8 mouse cellular contexts compared by ENCODE assay signal in genomic region chr17:34837464-34838324, GRCm38 (mm10). TPM values are rescaled to one million over a fixed set of nuclear protein-coding genes. Genes with fewer than 3 reads are reported as not detected.
A peak's percentile ranks its signal among the peaks of the same experiment; 100 is the strongest.
DNase-seq lines count a peak whose midpoint lies in the region; ATAC-seq and TF ChIP-seq lines count a peak whose summit lies in the region.

No protein-coding gene starts in this region.

- no peaks in the 10 kb centered on the region for H3K27me3 ChIP-seq in embryonic facial prominence, embryonic 10.5 days (replicated peaks; ENCODE audit: low read depth, poor library complexity, severe bottlenecking)
- no peaks in the 10 kb centered on the region for H3K27me3 ChIP-seq in limb, embryonic 15.5 days
- H3K27me3 ChIP-seq in small intestine, adult 2 months (ENCODE audit: control insufficient read depth, insufficient read depth, low read length), result no peaks in the 10 kb centered on the region

- ATAC-seq in limb, embryonic 15.5 days (ENCODE audit: insufficient number of reproducible peaks, low FRiP score, low TSS enrichment, low read depth), result no peak

- no peak for DNase-seq in left cerebral cortex, adult 2 months (ENCODE audit: extremely low spot score in 1 of 2, low spot score in 2 of 2)
- DNase-seq in left cerebral cortex, postnatal 25 days (ENCODE audit: low spot score in 2 of 2), result no peak
- DNase-seq in embryonic facial prominence, embryonic 10.5 days (ENCODE audit: low spot score), result peak; percentile 16
- peak; percentile 25 for DNase-seq in heart, postnatal 4 days
- DNase-seq in B cell, adult 2 months, result no peak
- DNase-seq in gastrocnemius, postnatal 14 days, result no peak

- TF ChIP-seq POLR2A in small intestine, adult 2 months (IDR thresholded peaks at IDR 0.05; ENCODE audit: low read depth, low read length), result no peak

- no peak for TF ChIP-seq CTCF in left cerebral cortex, adult 2 months (IDR thresholded peaks at IDR 0.05)
- no peak for TF ChIP-seq CTCF in small intestine, adult 2 months (IDR thresholded peaks at IDR 0.05; ENCODE audit: extremely low read depth, insufficient read length, insufficient replicate concordance, low read depth, low read length)

- H3K9me3 ChIP-seq in embryonic facial prominence, embryonic 10.5 days, result no peaks in the 10 kb centered on the region
- H3K9me3 ChIP-seq in limb, embryonic 15.5 days, result no peaks in the 10 kb centered on the region

- WGBS in embryonic facial prominence, embryonic 10.5 days, result 38% methylated on average over 43 of the region's 43 CpGs
- 33% methylated on average over 43 of the region's 43 CpGs for WGBS in limb, embryonic 15.5 days
- WGBS in small intestine, adult 2 months, result 27% methylated on average over 43 of the region's 43 CpGs

- H3K4me1 ChIP-seq in embryonic facial prominence, embryonic 10.5 days, result peaks cover 27% of the 10 kb centered on the region
- peaks cover 28% of the 10 kb centered on the region for H3K4me1 ChIP-seq in limb, embryonic 15.5 days
- peaks cover 11% of the 10 kb centered on the region for H3K4me1 ChIP-seq in small intestine, adult 2 months (ENCODE audit: control insufficient read depth, insufficient read depth, insufficient read length, low read length)

- peak overlapping the region; percentile 97 for H3K4me2 ChIP-seq in limb, embryonic 15.5 days

- peak overlapping the region; percentile 82 for H3K27ac ChIP-seq in left cerebral cortex, adult 2 months
- peak overlapping the region; percentile 83 for H3K27ac ChIP-seq in embryonic facial prominence, embryonic 10.5 days (replicated peaks)
- peak overlapping the region; percentile 83 for H3K27ac ChIP-seq in limb, embryonic 15.5 days
- peak overlapping the region; percentile 66 for H3K27ac ChIP-seq in small intestine, adult 2 months (ENCODE audit: insufficient read depth, low read depth, low read length)

- H3K4me3 ChIP-seq in left cerebral cortex, adult 2 months, result peak overlapping the region; percentile 68
- H3K4me3 ChIP-seq in embryonic facial prominence, embryonic 10.5 days, result peak overlapping the region; percentile 78
- peak overlapping the region; percentile 81 for H3K4me3 ChIP-seq in limb, embryonic 15.5 days
- H3K4me3 ChIP-seq in small intestine, adult 2 months (ENCODE audit: low read depth, low read length), result peak overlapping the region; percentile 79

- peak overlapping the region; percentile 70 for H3K9ac ChIP-seq in limb, embryonic 15.5 days

- peaks cover 61% of the 10 kb centered on the region for H3K36me3 ChIP-seq in embryonic facial prominence, embryonic 10.5 days (replicated peaks)
- H3K36me3 ChIP-seq in limb, embryonic 15.5 days, result peaks cover 51% of the 10 kb centered on the region
- peaks cover 43% of the 10 kb centered on the region for H3K36me3 ChIP-seq in small intestine, adult 2 months (ENCODE audit: control insufficient read depth, insufficient read depth, low read length)

- intact Hi-C loops in left cerebral cortex, adult 2 months (cut with DNase I), result loop anchor here (5.0 kb wide), 2 partner anchors 145 to 405 kb away; partner anchors contain the start of genes Ddx39b and Lsm2
- intact Hi-C loops in left cerebral cortex, postnatal 25 days (cut with DNase I), result no loop called here
- intact Hi-C loops in gastrocnemius, postnatal 14 days (cut with DNase I; ENCODE audit: low total_unique reads), result no loop called here

RNA-seq across cellular contexts. Expression of gene Dxo, which starts 0.9 kb away (rescaled TPM):
- total RNA-seq in left cerebral cortex, adult 2 months (2021), result 10 to 100 TPM; 33.6 to 41.4 TPM
- total RNA-seq in left cerebral cortex, postnatal 25 days (2021), result 10 to 100 TPM; 35.9 to 37.1 TPM
- 78.1 and 88.8 TPM in 2 replicates for polyA plus RNA-seq in embryonic facial prominence, embryonic 10.5 days (2016; fragmentation: Nextera tagmentation; extraction: Ambion mirVana)
- 10 to 100 TPM; 21.4 to 23.0 TPM for total RNA-seq in heart, postnatal 4 days (2021)
- 62.1 and 65.8 TPM in 2 replicates for polyA plus RNA-seq in limb, embryonic 15.5 days (2015; fragmentation: Nextera tagmentation; extraction: Ambion mirVana)
- polyA plus RNA-seq in small intestine, adult 2 months (2012; rRNA removed), result 31.5 and 51.8 TPM in 2 replicates
- 10 to 100 TPM in 1 of 2 experiments, 1 to 10 TPM in 1; 9.3 to 13.0 TPM for total RNA-seq in gastrocnemius, postnatal 14 days (2021)

RNA-seq across cellular contexts. Expression of gene Stk19, which starts 0.9 kb away (rescaled TPM):
- total RNA-seq in left cerebral cortex, adult 2 months (2021), result 10 to 100 TPM; 54.8 to 61.5 TPM
- total RNA-seq in left cerebral cortex, postnatal 25 days (2021), result 10 to 100 TPM; 52.2 to 57.6 TPM
- 24.6 and 26.4 TPM in 2 replicates for polyA plus RNA-seq in embryonic facial prominence, embryonic 10.5 days (2016; fragmentation: Nextera tagmentation; extraction: Ambion mirVana)
- 10 to 100 TPM; 13.6 to 16.2 TPM for total RNA-seq in heart, postnatal 4 days (2021)
- polyA plus RNA-seq in limb, embryonic 15.5 days (2015; fragmentation: Nextera tagmentation; extraction: Ambion mirVana), result 26.1 and 29.3 TPM in 2 replicates
- 28.6 and 56.3 TPM in 2 replicates for polyA plus RNA-seq in small intestine, adult 2 months (2012; rRNA removed)
- total RNA-seq in gastrocnemius, postnatal 14 days (2021), result 1 to 10 TPM; 6.8 to 7.2 TPM

RNA-seq across cellular contexts. Expression of gene Skiv2l, which starts 12.3 kb away (rescaled TPM):
- 10 to 100 TPM; 70.1 to 70.4 TPM for total RNA-seq in left cerebral cortex, adult 2 months (2021)
- 10 to 100 TPM; 64.0 to 65.9 TPM for total RNA-seq in left cerebral cortex, postnatal 25 days (2021)
- polyA plus RNA-seq in embryonic facial prominence, embryonic 10.5 days (2016; fragmentation: Nextera tagmentation; extraction: Ambion mirVana), result 57.1 and 57.3 TPM in 2 replicates
- total RNA-seq in heart, postnatal 4 days (2021), result 10 to 100 TPM; 27.4 to 27.9 TPM
- 47.2 and 47.4 TPM in 2 replicates for polyA plus RNA-seq in limb, embryonic 15.5 days (2015; fragmentation: Nextera tagmentation; extraction: Ambion mirVana)
- 48.1 and 79.3 TPM in 2 replicates for polyA plus RNA-seq in small intestine, adult 2 months (2012; rRNA removed)
- total RNA-seq in gastrocnemius, postnatal 14 days (2021), result 10 to 100 TPM; 17.4 to 17.8 TPM

RNA-seq across cellular contexts. Expression of gene Nelfe, which starts 12.5 kb away (rescaled TPM):
- total RNA-seq in left cerebral cortex, adult 2 months (2021), result 10 to 100 TPM; 35.3 to 40.3 TPM
- total RNA-seq in left cerebral cortex, postnatal 25 days (2021), result 10 to 100 TPM; 30.9 to 37.9 TPM
- 129 and 144 TPM in 2 replicates for polyA plus RNA-seq in embryonic facial prominence, embryonic 10.5 days (2016; fragmentation: Nextera tagmentation; extraction: Ambion mirVana)
- total RNA-seq in heart, postnatal 4 days (2021), result 10 to 100 TPM; 30.4 to 34.2 TPM
- polyA plus RNA-seq in limb, embryonic 15.5 days (2015; fragmentation: Nextera tagmentation; extraction: Ambion mirVana), result 90.1 and 96.4 TPM in 2 replicates
- 7.8 and 18.3 TPM in 2 replicates for polyA plus RNA-seq in small intestine, adult 2 months (2012; rRNA removed)
- total RNA-seq in gastrocnemius, postnatal 14 days (2021), result 10 to 100 TPM in 1 of 2 experiments, 1 to 10 TPM in 1; 9.7 to 13.4 TPM

RNA-seq across cellular contexts. Expression of gene Cfb, which starts 24.6 kb away (rescaled TPM):
- under 1 TPM in 1 of 2 experiments, not detected in 1; 0.14 TPM for total RNA-seq in left cerebral cortex, adult 2 months (2021)
- under 1 TPM in 1 of 2 experiments, not detected in 1; 0.30 TPM for total RNA-seq in left cerebral cortex, postnatal 25 days (2021)
- 2.1 and 2.6 TPM in 2 replicates for polyA plus RNA-seq in embryonic facial prominence, embryonic 10.5 days (2016; fragmentation: Nextera tagmentation; extraction: Ambion mirVana)
- total RNA-seq in heart, postnatal 4 days (2021), result 1 to 10 TPM in 1 of 2 experiments, under 1 TPM in 1; 0.88 to 2.6 TPM
- 2.8 and 3.6 TPM in 2 replicates for polyA plus RNA-seq in limb, embryonic 15.5 days (2015; fragmentation: Nextera tagmentation; extraction: Ambion mirVana)
- 22.4 and 71.5 TPM in 2 replicates for polyA plus RNA-seq in small intestine, adult 2 months (2012; rRNA removed)
- total RNA-seq in gastrocnemius, postnatal 14 days (2021), result 1 to 10 TPM in 1 of 2 experiments, under 1 TPM in 1; 0.75 to 1.9 TPM

Comparison
In these comparisons a context has a peak if more than half of its experiments do, and no peak if none do; other contexts are left out.
1. DNase-seq: peak in embryonic facial prominence, embryonic 10.5 days (single experiment) and heart, postnatal 4 days (single experiment); none in left cerebral cortex, adult 2 months (0 of 2), left cerebral cortex, postnatal 25 days (0 of 2), B cell, adult 2 months (0 of 2) and gastrocnemius, postnatal 14 days (single experiment).
2. Peak in every context shown above with its lines, with median percentiles within 50 percentile points of each other: H3K27ac ChIP-seq and H3K4me3 ChIP-seq.